Mouse (Mus musculus) limb, embryonic 14.5 days (tissue): ENCODE results near the gene Sema5a. TPM values are rescaled to one million over a fixed set of nuclear protein-coding genes. Genes with fewer than 3 reads are reported as not detected.

Experiments
- ATAC-seq: fragments of 200-750 bp; cut with Nextera tagmentation; 2 replicates; pipeline ENCODE4 v1.8.0; 2017; ENCODE audit warnings: low read depth, moderate number of reproducible peaks, moderate TSS enrichment; ENCODE audit not compliant: low FRiP score
- DNase-seq: peaks from one replicate; pipeline ENCODE4 v3.0.0-alpha.2; 2015; ENCODE audit warnings: low spot score
- H3K27ac ChIP-seq: fragments of 300-500 bp; sonication (generic); replicated peaks from 2 replicates; pipeline ENCODE4 v1.5.1; 2014; ENCODE audit warnings: low read depth, mild to moderate bottlenecking, low read length, moderate library complexity, mixed read lengths
- H3K27me3 ChIP-seq: fragments of 300-500 bp; sonication (generic); 2 replicates; pipeline ENCODE4 v1.6.1; 2014; ENCODE audit warnings: low read length, mixed read lengths; ENCODE audit not compliant: control insufficient read depth, insufficient read depth
- H3K36me3 ChIP-seq: fragments of 300-500 bp; sonication (generic); 2 replicates; pipeline ENCODE4 v1.6.1; 2014; ENCODE audit warnings: mild to moderate bottlenecking, low read length, moderate library complexity, mixed read lengths; ENCODE audit not compliant: control insufficient read depth, insufficient read depth
- H3K4me1 ChIP-seq: fragments of 300-500 bp; sonication (generic); 2 replicates; pipeline ENCODE4 v1.6.1; 2014; ENCODE audit warnings: antibody characterized with exemption, low read length, mixed read lengths; ENCODE audit not compliant: control insufficient read depth, insufficient read depth
- H3K4me2 ChIP-seq: fragments of 300-500 bp; sonication (generic); replicated peaks from 2 replicates; pipeline ENCODE4 v1.6.1; 2014; ENCODE audit warnings: low read depth, mild to moderate bottlenecking, low read length, moderate library complexity; ENCODE audit not compliant: severe bottlenecking
- H3K4me3 ChIP-seq: fragments of 300-500 bp; sonication (generic); replicated peaks from 2 replicates; pipeline ENCODE4 v1.5.1; 2014; ENCODE audit warnings: low read length
- H3K9ac ChIP-seq: fragments of 300-500 bp; sonication (generic); 2 replicates; pipeline ENCODE4 v1.6.1; 2014; ENCODE audit warnings: mild to moderate bottlenecking, low read depth, low read length, moderate library complexity; ENCODE audit not compliant: severe bottlenecking
- H3K9me3 ChIP-seq: fragments of 300-500 bp; sonication (generic); 2 replicates; pipeline ENCODE4 v1.6.1; 2016; ENCODE audit warnings: low read length; ENCODE audit not compliant: control insufficient read depth
- POLR2A ChIP-seq: fragments of 200-500 bp; IDR thresholded peaks from 2 replicates; pipeline ENCODE4 v1.8.0; 2012; ENCODE audit warnings: inconsistent platforms, mild to moderate bottlenecking, moderate library complexity, borderline replicate concordance; ENCODE audit not compliant: insufficient read depth, insufficient read length; ENCODE audit errors: extremely low read depth
- WGBS: fragments of 180-500 bp; shearing (Covaris S2); extraction: QIAGEN DNeasy Blood & Tissue Kit; methylation state at CpG from one replicate; pipeline ENCODE4 v1.1.7; 2014; 5-methylcytosine and 5-hydroxymethylcytosine counted together
- polyA plus RNA-seq, 2 experiments: library from polyadenylated mRNA; depleted of rRNA in 1 of 2; stranded (reverse) in 1 of 2; unstranded in 1 of 2; fragments of >200 nt; fragmentation: Nextera tagmentation in 1 of 2; extraction: Ambion mirVana in 1 of 2; gene quantifications; 2 replicates each; pipeline versions ENCODE4 v1.2.1 to v1.2.3; 2012 to 2014

Gene Sema5a
- polyA plus RNA-seq, 2 experiments = 33.0 to 36.6 TPM

- Histone ChIP-seq H3K9ac (no peak overlapping the region), H3K4me3 (no peak overlapping the region), H3K4me1 (no peaks in the 10 kb centered on the region), H3K27ac (no peak overlapping the region), H3K36me3 (no peaks in the 10 kb centered on the region), H3K4me2 (no peak overlapping the region), H3K27me3 (no peaks in the 10 kb centered on the region), H3K9me3 (no peaks in the 10 kb centered on the region)
- DNase-seq = no peak
- WGBS = 80% methylated on average over 6 of the region's 6 CpGs
- no peak for TF ChIP-seq POLR2A
- ATAC-seq = no peak
These were observed 178.0 kb downstream of the Sema5a start for GRCm38 (mm10) chr15:32422631-32423030.

- Histone ChIP-seq H3K4me1 (no peaks in the 10 kb centered on the region), H3K27ac (no peak overlapping the region), H3K9me3 (no peaks in the 10 kb centered on the region), H3K27me3 (no peaks in the 10 kb centered on the region), H3K4me3 (no peak overlapping the region), H3K4me2 (no peak overlapping the region), H3K36me3 (no peaks in the 10 kb centered on the region), H3K9ac (no peak overlapping the region)
- TF ChIP-seq POLR2A = no peak
- DNase-seq = no peak
- ATAC-seq = no peak
- 76% methylated on average over 6 of the region's 6 CpGs for WGBS
These were observed 178.5 kb downstream of the Sema5a start for GRCm38 (mm10) chr15:32423061-32423460.

GRCm38 (mm10) chr15:32427188-32427924 is 182.7 kb downstream of the Sema5a start:
- Histone ChIP-seq H3K36me3 (no peaks in the 10 kb centered on the region), H3K4me2 (no peak overlapping the region), H3K27ac (no peak overlapping the region), H3K4me1 (0 out of 2 replicates have a peak, but pooled peaks cover 8% of the 10 kb centered on the region), H3K9me3 (no peaks in the 10 kb centered on the region), H3K4me3 (no peak overlapping the region), H3K9ac (no peak overlapping the region), H3K27me3 (no peaks in the 10 kb centered on the region)
- ATAC-seq (no peak), DNase-seq (no peak)
- WGBS = 84% methylated on average over 7 of the region's 7 CpGs
- TF ChIP-seq POLR2A = no peak

- Histone ChIP-seq H3K4me1 (peaks cover 19% of the 10 kb centered on the region), H3K4me3 (no peak overlapping the region), H3K36me3 (no peaks in the 10 kb centered on the region), H3K27ac (peak overlapping the region; percentile 67), H3K27me3 (no peaks in the 10 kb centered on the region), H3K9ac (no peak overlapping the region), H3K4me2 (0 out of 2 replicates have a peak overlapping the region, but pooled peaks have one; percentile 9), H3K9me3 (no peaks in the 10 kb centered on the region)
- 34% methylated on average over 13 of the region's 13 CpGs for WGBS
- DNase-seq (peak; percentile 88), ATAC-seq (peak; percentile 73)
- TF ChIP-seq POLR2A = no peak
These were observed 188.6 kb downstream of the Sema5a start for GRCm38 (mm10) chr15:32432927-32433832.

GRCm38 (mm10) chr15:32433833-32434155 is 189.2 kb downstream of the Sema5a start:
- no peak overlapping the region for H3K4me3 ChIP-seq
- no peak for TF ChIP-seq POLR2A
- H3K36me3 ChIP-seq = no peaks in the 10 kb centered on the region
- no peak overlapping the region for H3K9ac ChIP-seq
- ATAC-seq (no peak), DNase-seq (no peak)
- no peaks in the 10 kb centered on the region for H3K9me3 ChIP-seq
- peaks cover 19% of the 10 kb centered on the region for H3K4me1 ChIP-seq
- no peak overlapping the region for H3K27ac ChIP-seq
- H3K4me2 ChIP-seq = no peak overlapping the region
- H3K27me3 ChIP-seq = no peaks in the 10 kb centered on the region
